Mouse (Mus musculus) embryonic facial prominence, embryonic 11.5 days (tissue): ENCODE measurements around the gene Hrg. TPM values are rescaled to one million over a fixed set of nuclear protein-coding genes. Genes with fewer than 3 reads are reported as not detected.

Source experiments
- ATAC-seq: fragments of 200-750 bp; cut with Nextera tagmentation; replicated peaks from 2 replicates; pipeline ENCODE4 v1.8.0; 2017; ENCODE audit warnings: low read depth; ENCODE audit not compliant: insufficient number of reproducible peaks, low FRiP score, low TSS enrichment
- DNase-seq: peaks from one replicate; pipeline ENCODE4 v3.0.0-alpha.2; 2015; ENCODE audit warnings: low spot score
- H3K27ac ChIP-seq: fragments of 300-500 bp; sonication (generic); replicated peaks from 2 replicates; pipeline ENCODE4 v1.5.1; 2014; ENCODE audit warnings: mild to moderate bottlenecking, low read depth, low read length, control low read depth
- H3K27me3 ChIP-seq: fragments of 300-500 bp; sonication (generic); 2 replicates; pipeline ENCODE4 v1.6.1; 2014; ENCODE audit warnings: mild to moderate bottlenecking, low read length, moderate library complexity, mixed read lengths; ENCODE audit not compliant: control insufficient read depth, insufficient read depth
- H3K36me3 ChIP-seq: fragments of 300-500 bp; sonication (generic); replicated peaks from 2 replicates; pipeline ENCODE4 v1.6.1; 2014; ENCODE audit warnings: low read depth, mild to moderate bottlenecking, low read length, moderate library complexity, mixed read lengths; ENCODE audit not compliant: control insufficient read depth, insufficient read depth
- H3K4me1 ChIP-seq: fragments of 300-500 bp; sonication (generic); 2 replicates; pipeline ENCODE4 v1.6.1; 2014; ENCODE audit warnings: low read length, mixed read lengths; ENCODE audit not compliant: control insufficient read depth, insufficient read depth
- H3K4me2 ChIP-seq: fragments of 300-500 bp; sonication (generic); 2 replicates; pipeline ENCODE4 v1.6.1; 2014; ENCODE audit warnings: low read depth, mild to moderate bottlenecking, control low read depth, low read length, moderate library complexity
- H3K4me3 ChIP-seq: fragments of 300-500 bp; sonication (generic); 2 replicates; pipeline ENCODE4 v1.5.1; 2014; ENCODE audit warnings: low read depth, low read length, control low read depth
- H3K9ac ChIP-seq: fragments of 300-500 bp; sonication (generic); replicated peaks from 2 replicates; pipeline ENCODE4 v1.6.1; 2014; ENCODE audit warnings: mild to moderate bottlenecking, control low read depth, low read length
- H3K9me3 ChIP-seq: fragments of 300-500 bp; sonication (generic); replicated peaks from 2 replicates; pipeline ENCODE4 v1.6.1; 2016; ENCODE audit warnings: mild to moderate bottlenecking, low read length, inconsistent platforms, mixed read lengths; ENCODE audit not compliant: control insufficient read depth
- WGBS: fragments of 180-500 bp; shearing (Covaris S2); extraction: QIAGEN DNeasy Blood & Tissue Kit; methylation state at CpG from one replicate; pipeline ENCODE4 v1.1.7; 2014; 5-methylcytosine and 5-hydroxymethylcytosine counted together
- polyA plus RNA-seq: library from polyadenylated mRNA; unstranded; fragments of >200 nt; fragmentation: Nextera tagmentation; extraction: Ambion mirVana; gene quantifications from 2 replicates; pipeline ENCODE4 v1.2.1, GENCODE M21; 2014

The Hrg gene
- not detected in 2 replicates for polyA plus RNA-seq

- Histone ChIP-seq H3K9ac (no peak within 1 kb of the TSS), H3K4me1 (no peaks in the 10 kb centered on the region), H3K36me3 (no peaks in the 10 kb centered on the region), H3K4me3 (no peak within 1 kb of the TSS), H3K4me2 (no peak within 1 kb of the TSS), H3K27me3 (no peaks in the 10 kb centered on the region), H3K9me3 (no peaks in the 10 kb centered on the region), H3K27ac (no peak within 1 kb of the TSS)
- 91% methylated on average over 6 of the region's 6 CpGs for WGBS
- no peak for DNase-seq
- ATAC-seq = no peak
These were observed at the start of gene Hrg for GRCm38 (mm10) chr16:22950840-22951395. Gene Hrg (plus strand): TSS chr16:22951072.

- no peaks in the 10 kb centered on the region for H3K9me3 ChIP-seq
- H3K27ac ChIP-seq = no peak overlapping the region
- 84% methylated on average over 3 of the region's 3 CpGs for WGBS
- H3K9ac ChIP-seq = no peak overlapping the region
- no peak for ATAC-seq
- no peak for DNase-seq
- H3K4me2 ChIP-seq = no peak overlapping the region
- no peak overlapping the region for H3K4me3 ChIP-seq
- no peaks in the 10 kb centered on the region for H3K4me1 ChIP-seq
- H3K27me3 ChIP-seq = no peaks in the 10 kb centered on the region
- H3K36me3 ChIP-seq = no peaks in the 10 kb centered on the region
These were observed 49.5 kb upstream of the Hrg start for GRCm38 (mm10) chr16:22901326-22901725.

GRCm38 (mm10) chr16:22909290-22909689 lies 41.6 kb upstream of the Hrg start:
- H3K4me3 ChIP-seq = no peak overlapping the region
- ATAC-seq (no peak), DNase-seq (no peak)
- 90% methylated on average over 6 of the region's 6 CpGs for WGBS
- no peak overlapping the region for H3K9ac ChIP-seq
- H3K27me3 ChIP-seq = no peaks in the 10 kb centered on the region
- no peaks in the 10 kb centered on the region for H3K36me3 ChIP-seq
- H3K27ac ChIP-seq = no peak overlapping the region
- no peaks in the 10 kb centered on the region for H3K4me1 ChIP-seq
- no peaks in the 10 kb centered on the region for H3K9me3 ChIP-seq
- no peak overlapping the region for H3K4me2 ChIP-seq

- no peaks in the 10 kb centered on the region for H3K9me3 ChIP-seq
- no peak for ATAC-seq
- no peaks in the 10 kb centered on the region for H3K27me3 ChIP-seq
- no peak overlapping the region for H3K4me2 ChIP-seq
- no peak overlapping the region for H3K9ac ChIP-seq
- H3K27ac ChIP-seq = no peak overlapping the region
- H3K4me3 ChIP-seq = no peak overlapping the region
- 83% methylated on average over 3 of the region's 3 CpGs for WGBS
- no peaks in the 10 kb centered on the region for H3K4me1 ChIP-seq
- DNase-seq = no peak
- H3K36me3 ChIP-seq = no peaks in the 10 kb centered on the region
These were observed 38.9 kb upstream of the Hrg start for GRCm38 (mm10) chr16:22911986-22912385.

- no peaks in the 10 kb centered on the region for H3K9me3 ChIP-seq
- no peak overlapping the region for H3K9ac ChIP-seq
- no peak overlapping the region for H3K27ac ChIP-seq
- no peaks in the 10 kb centered on the region for H3K27me3 ChIP-seq
- 85% methylated on average over 6 of the region's 6 CpGs for WGBS
- no peaks in the 10 kb centered on the region for H3K4me1 ChIP-seq
- H3K36me3 ChIP-seq = no peaks in the 10 kb centered on the region
- no peak overlapping the region for H3K4me3 ChIP-seq
- DNase-seq (no peak), ATAC-seq (no peak)
- H3K4me2 ChIP-seq = no peak overlapping the region
These were observed 38.0 kb upstream of the Hrg start for GRCm38 (mm10) chr16:22912886-22913285.

GRCm38 (mm10) chr16:22914276-22914675 lies 36.6 kb upstream of the Hrg start:
- DNase-seq = no peak
- ATAC-seq = no peak
- Histone ChIP-seq H3K9ac (no peak overlapping the region), H3K9me3 (no peaks in the 10 kb centered on the region), H3K4me1 (no peaks in the 10 kb centered on the region), H3K36me3 (no peaks in the 10 kb centered on the region), H3K4me3 (no peak overlapping the region), H3K4me2 (no peak overlapping the region), H3K27me3 (no peaks in the 10 kb centered on the region), H3K27ac (no peak overlapping the region)

- no peak for DNase-seq
- no peak within 1 kb of the TSS for H3K27ac ChIP-seq
- H3K9ac ChIP-seq = no peak within 1 kb of the TSS
- 0 out of 2 replicates have a peak, but pooled peaks have one; percentile 44 for ATAC-seq
- no peak within 1 kb of the TSS for H3K4me3 ChIP-seq
- WGBS = 94% methylated on average over 5 of the region's 5 CpGs
- no peaks in the 10 kb centered on the region for H3K4me1 ChIP-seq
- H3K4me2 ChIP-seq = no peak within 1 kb of the TSS
- H3K36me3 ChIP-seq = no peaks in the 10 kb centered on the region
- H3K27me3 ChIP-seq = no peaks in the 10 kb centered on the region
- H3K9me3 ChIP-seq = no peaks in the 10 kb centered on the region
These were observed 32.8 kb upstream of the Hrg start, which contains the start of gene Fetub for GRCm38 (mm10) chr16:22918034-22918433. Gene Fetub (plus strand): TSS chr16:22918334.

- peak; percentile 72 for DNase-seq
- Histone ChIP-seq H3K9ac (no peak overlapping the region), H3K4me1 (no peaks in the 10 kb centered on the region), H3K4me2 (no peak overlapping the region), H3K4me3 (no peak overlapping the region), H3K27ac (no peak overlapping the region), H3K27me3 (no peaks in the 10 kb centered on the region), H3K9me3 (no peaks in the 10 kb centered on the region), H3K36me3 (no peaks in the 10 kb centered on the region)
- peak; percentile 67; the same call in 1 of the 2 replicates for ATAC-seq
- 44% methylated on average over 15 of the region's 15 CpGs for WGBS
These were observed 32.1 kb upstream of the Hrg start for GRCm38 (mm10) chr16:22918664-22919312.
